8 mouse cellular contexts compared by ENCODE assay signal in genomic region chr8:8661759-8662138, GRCm38 (mm10). TPM values are rescaled to one million over a fixed set of nuclear protein-coding genes. Genes with fewer than 3 reads are reported as not detected.
DNase-seq lines count a peak whose midpoint lies in the region; TF ChIP-seq lines count a peak whose summit lies in the region.

No protein-coding gene starts in this region.

- TF ChIP-seq CTCF in cortical plate, adult 2 months (IDR thresholded peaks at IDR 0.05; ENCODE audit: extremely low read depth, insufficient read depth, low read length) = peak; percentile 81
- TF ChIP-seq CTCF in left cerebral cortex, adult 2 months (IDR thresholded peaks at IDR 0.05) = peak; percentile 83

- no peaks in the 10 kb centered on the region for H3K79me2 ChIP-seq in macrophage (ENCODE audit: inconsistent target)

- intact Hi-C loops in left cerebral cortex, adult 2 months (cut with DNase I) = loop anchor here (2.0 to 5.0 kb wide), 2 partner anchors 331 to 516 kb away; no protein-coding TSS in a partner anchor

- under 1% methylated on average over 23 of the region's 23 CpGs for WGBS in macrophage (ENCODE audit: missing documents)

- H3K4me3 ChIP-seq in cortical plate, adult 2 months (ENCODE audit: insufficient read depth, low read length) = peak overlapping the region; percentile 100
- peak overlapping the region; percentile 95 for H3K4me3 ChIP-seq in left cerebral cortex, adult 2 months
- peak overlapping the region; percentile 27 for H3K4me3 ChIP-seq in macrophage (ENCODE audit: inconsistent target)

- H3K27ac ChIP-seq in cortical plate, adult 2 months (ENCODE audit: insufficient read depth, low read length) = peak overlapping the region; percentile 78; the same call in 1 of the 2 replicates
- peak overlapping the region; percentile 79 for H3K27ac ChIP-seq in left cerebral cortex, adult 2 months
- H3K27ac ChIP-seq in macrophage = no peak overlapping the region

- H3K4me1 ChIP-seq in cortical plate, adult 2 months (ENCODE audit: control insufficient read depth, insufficient read depth, low read length) = no peaks in the 10 kb centered on the region; the same call in 1 of the 2 replicates

- no peak for TF ChIP-seq POLR2A in cortical plate, adult 2 months (IDR thresholded peaks at IDR 0.05; ENCODE audit: extremely low read depth, insufficient read depth, low read length)

- H3K36me3 ChIP-seq in macrophage (ENCODE audit: inconsistent target) = peaks cover 3% of the 10 kb centered on the region; the same call in 1 of the 2 replicates

- peak; percentile 97 for DNase-seq in adipocyte (ENCODE audit: low spot score)
- DNase-seq in gastrocnemius, adult 8-10 months (ENCODE audit: low spot score in 2 of 2) = peak; percentile 75
- DNase-seq in hindlimb bud, embryonic 11.5 days (ENCODE audit: extremely low spot score, low read depth, low spot score) = peak; percentile 83
- DNase-seq in left cerebral cortex, adult 2 months (ENCODE audit: extremely low spot score in 1 of 2, low spot score in 2 of 2) = peak; percentile 89 to 92
- peak; percentile 81 for DNase-seq in retina, postnatal 7 days (ENCODE audit: low read depth, low spot score)
- peak; percentile 76 to 86 for DNase-seq in urinary bladder, adult 18-20 months (ENCODE audit: low spot score in 2 of 2)

RNA-seq across cellular contexts. Expression of gene Efnb2, which starts 0.7 kb away (rescaled TPM):
- 29.6 and 32.1 TPM in 2 replicates for polyA plus RNA-seq in cortical plate, adult 2 months (2012; rRNA removed)
- 1 to 10 TPM; 3.3 to 5.5 (median 4.0) TPM for total RNA-seq in gastrocnemius, adult 8-10 months (2022)
- 10 to 100 TPM; 61.3 to 62.8 TPM for total RNA-seq in left cerebral cortex, adult 2 months (2021)
- 1 to 10 TPM in 22 of 26 experiments, under 1 TPM in 4; 0.41 to 5.2 (median 1.3) TPM for total RNA-seq in macrophage (2018; cell fraction: chromatin; rRNA removed)
- under 1 TPM; 0.03 to 0.52 (median 0.14) TPM for total RNA-seq in macrophage (2018; cell fraction: cytosol; rRNA removed)
- total RNA-seq in macrophage (2018; cell fraction: nucleus; rRNA removed) = 1 to 10 TPM in 13 of 26 experiments, under 1 TPM in 13; 0.26 to 3.6 (median 1.0) TPM
- polyA plus RNA-seq in macrophage (2018) = 0.06 to 0.17 TPM (median 0.07 TPM) in 3 replicates

RNA-seq across cellular contexts. Expression of gene Arglu1, which starts 28.6 kb away (rescaled TPM):
- 143 and 162 TPM in 2 replicates for polyA plus RNA-seq in cortical plate, adult 2 months (2012; rRNA removed)
- total RNA-seq in gastrocnemius, adult 8-10 months (2022) = 10 to 100 TPM; 27.8 to 38.6 (median 33.2) TPM
- 100 to 1,000 TPM; 102 to 109 TPM for total RNA-seq in left cerebral cortex, adult 2 months (2021)
- total RNA-seq in macrophage (2018; cell fraction: chromatin; rRNA removed) = 100 to 1,000 TPM; 124 to 252 (median 174) TPM
- 10 to 100 TPM; 12.9 to 27.5 (median 15.6) TPM for total RNA-seq in macrophage (2018; cell fraction: cytosol; rRNA removed)
- 100 to 1,000 TPM in 17 of 26 experiments, 10 to 100 TPM in 9; 72.6 to 148 (median 109) TPM for total RNA-seq in macrophage (2018; cell fraction: nucleus; rRNA removed)
- 27.7 to 33.5 TPM (median 33.3 TPM) in 3 replicates for polyA plus RNA-seq in macrophage (2018)

Comparison
In these comparisons a context has a peak if more than half of its experiments do, and no peak if none do; other contexts are left out.
1. H3K4me3 ChIP-seq: peak in every context shown above with its lines; median percentile 100 in cortical plate, adult 2 months; 95 in left cerebral cortex, adult 2 months; 27 in macrophage.
2. RNA of gene Efnb2, which starts 0.7 kb away (total RNA-seq): 61.3 to 62.8 TPM in left cerebral cortex, adult 2 months; 3.3 to 5.5 TPM in gastrocnemius, adult 8-10 months; every median in the first group is over 4 times any median in the second.
3. Peak in every context shown above with its lines, with median percentiles within 50 percentile points of each other: DNase-seq.